Mouse (Mus musculus) C2C12 (cell line): Measurements from ENCODE around the gene Phospho2.

Source experiments
- CTCF ChIP-seq: IDR thresholded peaks from one replicate; pipeline ENCODE4 v1.5.1; 2011; ENCODE audit not compliant: control insufficient read depth, insufficient read depth, insufficient read length
- FOSL1 ChIP-seq: IDR thresholded peaks from one replicate; pipeline ENCODE4 v1.8.0; 2011; ENCODE audit warnings: mild to moderate bottlenecking, low read length; ENCODE audit not compliant: poor library complexity, insufficient read depth, severe bottlenecking
- MAX ChIP-seq: IDR thresholded peaks from one replicate; pipeline ENCODE4 v1.6.1; 2011; ENCODE audit warnings: mild to moderate bottlenecking, control low read depth
- MYOD1 ChIP-seq: IDR thresholded peaks from one replicate; pipeline ENCODE4 v1.6.1; 2011; ENCODE audit warnings: low read depth; ENCODE audit not compliant: control insufficient read depth, insufficient read length
- USF1 ChIP-seq: IDR thresholded peaks from one replicate; pipeline ENCODE4 v1.6.1; 2011; ENCODE audit warnings: low read depth, mild to moderate bottlenecking, control low read depth, moderate library complexity

DNA sequence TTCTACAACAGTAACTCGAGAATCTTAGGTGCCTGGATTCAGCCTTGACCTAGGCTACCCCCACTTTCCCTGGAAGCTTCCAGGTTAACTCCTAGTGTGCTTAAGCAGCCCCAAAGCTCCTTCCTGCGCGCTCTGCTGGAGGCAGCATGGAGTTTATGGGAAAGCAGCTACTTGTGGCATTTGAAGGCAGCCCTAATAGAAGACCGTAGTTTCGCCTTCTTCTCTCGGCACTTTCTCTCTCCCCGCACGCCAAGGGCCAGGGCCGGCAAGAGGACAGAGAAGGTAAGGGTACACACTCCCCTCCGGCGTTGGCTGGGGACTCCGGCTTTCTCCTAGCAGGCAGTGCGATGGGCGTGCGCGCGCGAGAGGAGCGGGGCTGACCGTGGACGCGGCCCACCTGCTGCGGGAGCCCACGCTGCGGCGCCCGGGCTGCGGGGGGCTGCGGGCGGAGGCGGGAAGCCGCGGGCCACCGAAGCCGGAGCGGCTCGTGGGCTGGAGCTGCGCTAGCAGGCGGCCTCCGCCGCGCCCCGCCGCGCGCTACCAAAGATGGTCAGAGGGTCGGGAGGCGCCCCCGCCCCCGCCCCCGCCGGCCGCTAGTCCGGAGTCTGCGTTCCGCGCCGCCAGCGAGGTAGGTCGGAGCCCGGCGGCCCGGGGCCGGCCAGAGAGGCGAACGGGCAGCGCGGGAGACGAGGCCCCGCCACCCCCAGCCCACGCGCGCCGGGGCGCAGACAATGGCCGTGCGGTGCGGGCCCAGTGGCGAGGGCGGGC lies 33.1 kb downstream of the Phospho2 start:
- TF ChIP-seq CTCF: no peak
- no peak for TF ChIP-seq MAX
- no peak for TF ChIP-seq FOSL1
- TF ChIP-seq MYOD1: no peak
- no peak for TF ChIP-seq USF1
